Mouse (Mus musculus): ENCODE data around the gene Zfp362. TPM values are rescaled to one million over a fixed set of nuclear protein-coding genes. Genes with fewer than 3 reads are reported as not detected.

The Zfp362 gene
- polyA plus RNA-seq, 1 experiment from 2014 or later = 26.0 TPM

GRCm38 (mm10) chr4:128804426-128805149 is 1.3 kb downstream of the Zfp362 start:
- peak overlapping the region; percentile 100 for H3K9ac ChIP-seq (ENCODE audit: low read length)
- H3K4me3 ChIP-seq (replicated peaks; ENCODE audit: low read length) = peak overlapping the region; percentile 87
- ATAC-seq (ENCODE audit: insufficient read depth, low FRiP score) = no peak
- H3K4me2 ChIP-seq (ENCODE audit: low read depth, low read length) = peak overlapping the region; percentile 83
- H3K9me3 ChIP-seq (replicated peaks; ENCODE audit: control insufficient read depth, low read length) = no peaks in the 10 kb centered on the region
- peaks cover 29% of the 10 kb centered on the region for H3K4me1 ChIP-seq (ENCODE audit: control insufficient read depth, insufficient read depth, low read length)
- H3K27ac ChIP-seq (ENCODE audit: low read length) = peak overlapping the region; percentile 98
- H3K36me3 ChIP-seq (ENCODE audit: control insufficient read depth, insufficient read depth, low read length) = no peaks in the 10 kb centered on the region
- no peaks in the 10 kb centered on the region for H3K27me3 ChIP-seq (ENCODE audit: control insufficient read depth, insufficient read depth, low read length)
- 3% methylated on average over 6 of the region's 6 CpGs for WGBS

- H3K9ac ChIP-seq (ENCODE audit: low read length) = peak overlapping the region; percentile 100
These were observed 2.3 kb downstream of the Zfp362 start for GRCm38 (mm10) chr4:128803569-128803968.

DNA sequence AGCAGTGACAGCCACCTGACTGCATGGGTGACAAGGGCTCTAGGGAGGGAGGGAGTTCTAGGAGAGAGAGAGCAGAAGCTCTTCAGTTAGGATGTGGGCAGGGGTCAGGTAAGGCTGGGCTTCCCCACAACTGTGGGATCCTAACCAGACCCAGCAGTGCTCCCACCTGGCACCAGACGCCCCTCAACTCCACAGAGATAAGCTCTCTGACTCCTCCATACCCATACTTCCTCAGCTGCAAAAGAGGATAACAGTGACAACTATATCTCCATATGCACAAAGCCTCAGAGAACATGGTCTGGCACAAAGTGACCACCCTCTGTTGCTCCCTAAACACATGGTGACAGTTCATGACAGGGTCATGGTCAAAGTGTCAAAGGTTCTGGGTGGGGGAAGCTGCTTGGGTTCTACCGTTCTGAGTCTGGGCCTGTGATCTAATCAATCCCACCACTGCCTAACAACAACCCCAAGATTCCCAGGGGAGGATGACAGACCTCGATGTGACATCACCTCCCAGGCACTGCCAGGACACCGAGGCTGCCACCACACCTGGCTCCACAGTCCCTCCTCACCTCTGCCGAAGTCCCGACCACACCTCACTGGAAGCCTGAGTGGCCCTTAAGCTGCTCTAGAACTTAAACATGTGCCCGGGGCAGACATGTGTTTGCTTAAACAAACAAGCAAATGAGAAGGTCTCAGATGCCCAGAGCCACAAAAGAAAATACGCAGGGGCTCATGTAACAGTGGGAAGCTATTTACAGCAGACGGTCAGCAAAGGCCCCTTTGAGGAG is 4.0 kb downstream of the Zfp362 start:
- Histone ChIP-seq H3K9me3 (replicated peaks; ENCODE audit: control insufficient read depth, low read length) (no peaks in the 10 kb centered on the region), H3K4me1 (ENCODE audit: control insufficient read depth, insufficient read depth, low read length) (peaks cover 44% of the 10 kb centered on the region), H3K27ac (ENCODE audit: low read length) (no peak overlapping the region), H3K4me2 (ENCODE audit: low read depth, low read length) (no peak overlapping the region), H3K4me3 (replicated peaks; ENCODE audit: low read length) (no peak overlapping the region), H3K9ac (ENCODE audit: low read length) (peak overlapping the region; percentile 16; the same call in 1 of the 2 replicates), H3K36me3 (ENCODE audit: control insufficient read depth, insufficient read depth, low read length) (no peaks in the 10 kb centered on the region), H3K27me3 (ENCODE audit: control insufficient read depth, insufficient read depth, low read length) (no peaks in the 10 kb centered on the region)
- 46% methylated on average over 9 of the region's 9 CpGs for WGBS
- no peak for ATAC-seq (ENCODE audit: insufficient read depth, low FRiP score)

More at GRCm38 (mm10) chr4:128803569-128803968, 2.3 kb downstream of the Zfp362 start:
- H3K4me3 ChIP-seq (replicated peaks; ENCODE audit: low read length) = no peak overlapping the region
- H3K36me3 ChIP-seq (ENCODE audit: control insufficient read depth, insufficient read depth, low read length) = no peaks in the 10 kb centered on the region
- H3K27me3 ChIP-seq (ENCODE audit: control insufficient read depth, insufficient read depth, low read length) = no peaks in the 10 kb centered on the region
- WGBS = 43% methylated on average over 5 of the region's 5 CpGs
- no peak for ATAC-seq (ENCODE audit: insufficient read depth, low FRiP score)
- peak overlapping the region; percentile 43; the same call in 1 of the 2 replicates for H3K27ac ChIP-seq (ENCODE audit: low read length)
- H3K4me2 ChIP-seq (ENCODE audit: low read depth, low read length) = peak overlapping the region; percentile 83
- H3K9me3 ChIP-seq (replicated peaks; ENCODE audit: control insufficient read depth, low read length) = no peaks in the 10 kb centered on the region
- H3K4me1 ChIP-seq (ENCODE audit: control insufficient read depth, insufficient read depth, low read length) = peaks cover 35% of the 10 kb centered on the region

- H3K9ac ChIP-seq (ENCODE audit: low read length) = no peak overlapping the region
- H3K36me3 ChIP-seq (ENCODE audit: control insufficient read depth, insufficient read depth, low read length) = no peaks in the 10 kb centered on the region
- H3K4me1 ChIP-seq (ENCODE audit: control insufficient read depth, insufficient read depth, low read length) = peaks cover 35% of the 10 kb centered on the region
- H3K27me3 ChIP-seq (ENCODE audit: control insufficient read depth, insufficient read depth, low read length) = no peaks in the 10 kb centered on the region
- H3K4me2 ChIP-seq (ENCODE audit: low read depth, low read length) = no peak overlapping the region
- H3K27ac ChIP-seq (ENCODE audit: low read length) = no peak overlapping the region
- 74% methylated on average over 8 of the region's 8 CpGs for WGBS
- no peak overlapping the region for H3K4me3 ChIP-seq (replicated peaks; ENCODE audit: low read length)
- ATAC-seq (ENCODE audit: insufficient read depth, low FRiP score) = no peak
- no peaks in the 10 kb centered on the region for H3K9me3 ChIP-seq (replicated peaks; ENCODE audit: control insufficient read depth, low read length)
These were observed 9.1 kb downstream of the Zfp362 start for GRCm38 (mm10) chr4:128796788-128797187.

DNA sequence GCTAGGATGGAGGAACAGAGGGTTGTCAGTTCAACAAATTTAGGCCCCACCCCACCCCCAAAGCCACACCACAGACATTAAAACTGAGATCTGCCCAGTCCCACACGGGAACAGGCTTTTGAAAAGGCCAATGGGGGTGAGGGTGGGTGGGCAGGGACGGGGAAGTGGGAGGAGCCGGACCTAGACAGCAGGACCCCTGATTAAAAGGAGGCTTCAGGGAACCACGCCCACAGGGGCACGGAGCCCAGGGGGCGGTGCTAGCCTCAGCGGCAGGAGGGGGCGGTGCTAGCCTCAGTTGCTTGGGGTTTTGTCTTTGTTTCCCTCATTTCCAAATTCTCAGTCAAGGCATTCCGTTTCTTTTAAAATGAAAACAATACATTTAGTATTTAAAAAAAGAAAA is 10.2 kb downstream of the Zfp362 start:
- Histone ChIP-seq H3K27me3 (ENCODE audit: control insufficient read depth, insufficient read depth, low read length) (no peaks in the 10 kb centered on the region), H3K4me1 (ENCODE audit: control insufficient read depth, insufficient read depth, low read length) (peaks cover 35% of the 10 kb centered on the region), H3K9ac (ENCODE audit: low read length) (no peak overlapping the region), H3K4me2 (ENCODE audit: low read depth, low read length) (no peak overlapping the region), H3K36me3 (ENCODE audit: control insufficient read depth, insufficient read depth, low read length) (no peaks in the 10 kb centered on the region), H3K4me3 (replicated peaks; ENCODE audit: low read length) (no peak overlapping the region), H3K9me3 (replicated peaks; ENCODE audit: control insufficient read depth, low read length) (no peaks in the 10 kb centered on the region), H3K27ac (ENCODE audit: low read length) (no peak overlapping the region)
- WGBS = 15% methylated on average over 9 of the region's 9 CpGs
- peak; percentile 50; the same call in 1 of the 2 replicates for ATAC-seq (ENCODE audit: insufficient read depth, low FRiP score)

DNA sequence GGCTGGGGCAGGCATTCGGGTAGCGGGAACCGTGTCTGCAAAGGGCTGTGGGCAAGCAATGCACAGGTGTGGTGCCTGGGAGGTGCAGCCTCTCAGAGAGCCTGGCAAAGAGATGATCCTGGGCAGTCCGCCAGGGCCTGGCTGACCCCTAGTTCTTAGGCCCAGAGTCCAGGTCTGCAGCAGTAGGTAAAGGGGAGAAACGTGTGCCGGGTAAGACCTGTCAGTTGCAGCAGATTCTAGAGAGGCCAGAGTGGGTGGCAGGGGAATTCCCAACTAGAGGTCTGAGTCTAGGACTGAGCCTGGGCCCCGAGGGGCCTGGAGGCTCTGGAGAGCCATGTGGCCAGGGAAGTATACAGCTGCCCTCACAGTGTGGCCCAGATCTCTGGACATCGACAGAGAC is 11.6 kb downstream of the Zfp362 start:
- Histone ChIP-seq H3K4me2 (ENCODE audit: low read depth, low read length) (no peak overlapping the region), H3K4me3 (replicated peaks; ENCODE audit: low read length) (no peak overlapping the region), H3K27me3 (ENCODE audit: control insufficient read depth, insufficient read depth, low read length) (no peaks in the 10 kb centered on the region), H3K27ac (ENCODE audit: low read length) (no peak overlapping the region), H3K36me3 (ENCODE audit: control insufficient read depth, insufficient read depth, low read length) (no peaks in the 10 kb centered on the region), H3K4me1 (ENCODE audit: control insufficient read depth, insufficient read depth, low read length) (peaks cover 40% of the 10 kb centered on the region), H3K9ac (ENCODE audit: low read length) (no peak overlapping the region), H3K9me3 (replicated peaks; ENCODE audit: control insufficient read depth, low read length) (no peaks in the 10 kb centered on the region)
- WGBS = 80% methylated on average over 8 of the region's 8 CpGs
- no peak for ATAC-seq (ENCODE audit: insufficient read depth, low FRiP score)

- H3K4me1 ChIP-seq (ENCODE audit: control insufficient read depth, insufficient read depth, low read length) = peaks cover 36% of the 10 kb centered on the region
- no peak overlapping the region for H3K4me2 ChIP-seq (ENCODE audit: low read depth, low read length)
- no peak overlapping the region for H3K4me3 ChIP-seq (replicated peaks; ENCODE audit: low read length)
- no peak overlapping the region for H3K9ac ChIP-seq (ENCODE audit: low read length)
- no peaks in the 10 kb centered on the region for H3K36me3 ChIP-seq (ENCODE audit: control insufficient read depth, insufficient read depth, low read length)
- WGBS = 25% methylated on average over 1 of the region's 1 CpGs
- ATAC-seq (ENCODE audit: insufficient read depth, low FRiP score) = no peak
- no peaks in the 10 kb centered on the region for H3K9me3 ChIP-seq (replicated peaks; ENCODE audit: control insufficient read depth, low read length)
- no peak overlapping the region for H3K27ac ChIP-seq (ENCODE audit: low read length)
- no peaks in the 10 kb centered on the region for H3K27me3 ChIP-seq (ENCODE audit: control insufficient read depth, insufficient read depth, low read length)
These were observed 12.1 kb downstream of the Zfp362 start for GRCm38 (mm10) chr4:128793710-128794109.

DNA sequence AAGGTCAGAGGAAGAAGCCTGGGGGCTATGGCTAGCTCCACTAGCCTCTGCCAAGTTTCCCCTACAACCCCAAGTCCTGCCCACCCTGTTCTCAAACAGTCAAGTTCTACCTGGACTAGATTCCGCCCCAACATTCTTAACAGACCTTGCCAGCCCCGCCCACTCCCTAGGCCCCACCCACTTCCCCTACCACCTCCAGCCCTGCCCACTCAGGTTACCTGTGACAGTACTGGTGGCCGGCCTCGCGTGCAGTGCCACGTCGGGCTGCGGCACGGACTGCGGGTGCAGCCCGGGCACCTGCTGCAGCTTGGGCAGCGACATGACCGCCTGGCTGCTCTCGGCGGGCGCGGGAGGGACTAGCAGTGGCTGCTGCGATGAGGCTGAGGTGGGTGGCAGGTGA is 16.2 kb downstream of the Zfp362 start:
- no peaks in the 10 kb centered on the region for H3K27me3 ChIP-seq (ENCODE audit: control insufficient read depth, insufficient read depth, low read length)
- H3K4me2 ChIP-seq (ENCODE audit: low read depth, low read length) = peak overlapping the region; percentile 45
- ATAC-seq (ENCODE audit: insufficient read depth, low FRiP score) = peak; percentile 71
- H3K9ac ChIP-seq (ENCODE audit: low read length) = no peak overlapping the region
- no peak overlapping the region for H3K27ac ChIP-seq (ENCODE audit: low read length)
- H3K4me3 ChIP-seq (replicated peaks; ENCODE audit: low read length) = peak overlapping the region; percentile 23; the same call in 1 of the 2 replicates
- 0 out of 2 replicates have a peak, but pooled peaks cover 7% of the 10 kb centered on the region for H3K4me1 ChIP-seq (ENCODE audit: control insufficient read depth, insufficient read depth, low read length)
- 53% methylated on average over 18 of the region's 18 CpGs for WGBS
- peaks cover 17% of the 10 kb centered on the region for H3K36me3 ChIP-seq (ENCODE audit: control insufficient read depth, insufficient read depth, low read length)
- no peaks in the 10 kb centered on the region for H3K9me3 ChIP-seq (replicated peaks; ENCODE audit: control insufficient read depth, low read length)

DNA sequence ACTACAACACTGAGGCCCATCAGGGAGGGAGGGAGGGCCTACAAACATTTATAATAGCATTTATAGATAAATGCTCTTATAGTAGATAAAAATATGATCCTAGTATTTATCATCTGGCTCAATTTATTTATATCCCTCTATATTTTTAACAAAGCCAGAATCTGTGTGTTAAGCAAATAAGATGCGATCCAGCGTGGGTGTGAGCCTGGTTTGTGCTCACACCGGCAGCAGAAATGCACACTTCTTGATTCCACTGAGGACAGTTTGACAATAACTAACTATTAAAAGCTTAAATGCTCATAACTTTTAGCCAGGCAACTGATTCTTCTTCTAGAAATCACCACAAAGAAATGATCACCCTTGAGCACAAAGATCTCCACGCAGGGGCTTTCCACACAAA is 17.7 kb downstream of the Zfp362 start:
- H3K9me3 ChIP-seq (replicated peaks; ENCODE audit: control insufficient read depth, low read length) = no peaks in the 10 kb centered on the region
- H3K27ac ChIP-seq (ENCODE audit: low read length) = no peak overlapping the region
- no peak overlapping the region for H3K9ac ChIP-seq (ENCODE audit: low read length)
- H3K27me3 ChIP-seq (ENCODE audit: control insufficient read depth, insufficient read depth, low read length) = no peaks in the 10 kb centered on the region
- peaks cover 18% of the 10 kb centered on the region for H3K36me3 ChIP-seq (ENCODE audit: control insufficient read depth, insufficient read depth, low read length)
- ATAC-seq (ENCODE audit: insufficient read depth, low FRiP score) = no peak
- H3K4me3 ChIP-seq (replicated peaks; ENCODE audit: low read length) = no peak overlapping the region
- 0 out of 2 replicates have a peak, but pooled peaks cover 7% of the 10 kb centered on the region for H3K4me1 ChIP-seq (ENCODE audit: control insufficient read depth, insufficient read depth, low read length)
- H3K4me2 ChIP-seq (ENCODE audit: low read depth, low read length) = no peak overlapping the region
- WGBS = 90% methylated on average over 4 of the region's 4 CpGs

All from stomach, embryonic 16.5 days (tissue).